Mouse (Mus musculus): ENCODE results near the gene Rab1a.

- TF ChIP-seq CTCF (IDR thresholded peaks at IDR 0.05; ENCODE audit: extremely low read depth, insufficient read depth, low read length) = no peak
- TF ChIP-seq POLR2A (IDR thresholded peaks at IDR 0.05; ENCODE audit: extremely low read depth, insufficient read depth, low read length) = no peak
These were observed 47.6 kb downstream of the Rab1a start for GRCm38 (mm10) chr11:20248840-20249239.

Measured in cortical plate, adult 2 months (tissue).